Mouse (Mus musculus): ENCODE measurements around the gene Stra6l. TPM values are rescaled to one million over a fixed set of nuclear protein-coding genes. Genes with fewer than 3 reads are reported as not detected.

The Stra6l gene
- polyA plus RNA-seq, 1 experiment from 2014 or later: 1.9 TPM

DNA sequence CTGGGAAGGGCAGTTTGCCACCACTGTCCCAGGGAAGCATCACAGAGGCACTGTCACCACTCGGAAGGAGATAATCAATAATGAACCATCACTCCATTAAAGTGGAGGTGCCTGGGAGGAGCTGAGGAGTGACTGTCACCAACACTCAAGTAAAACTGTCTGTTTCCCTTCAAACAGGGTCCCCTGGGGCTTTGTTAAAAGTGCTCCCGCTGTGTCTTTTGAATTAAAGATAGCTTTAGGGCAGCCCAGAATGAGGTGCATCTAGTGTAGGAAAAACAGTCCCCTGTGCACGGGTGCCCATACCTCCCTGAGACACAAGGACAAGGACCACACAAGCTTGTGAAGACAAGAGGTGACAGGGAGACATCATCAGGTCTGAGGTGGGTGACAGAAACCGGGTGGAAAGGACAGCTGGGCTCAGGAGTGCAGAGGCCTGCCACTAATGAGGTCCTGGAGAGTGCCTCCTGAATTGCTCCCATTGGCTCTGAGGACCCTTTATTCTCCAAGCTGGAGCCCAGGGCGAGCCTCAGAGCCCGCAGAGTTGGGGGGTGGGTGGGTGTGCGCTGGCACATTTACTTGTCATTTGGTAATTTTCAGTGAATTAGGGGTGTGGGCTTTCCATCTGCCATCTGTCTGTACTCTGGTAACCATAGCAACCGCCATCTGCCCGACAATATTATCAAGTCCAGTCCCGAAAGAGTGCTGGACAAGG, 24.3 kb upstream of the Stra6l start:
- no peak overlapping the region for H3K4me3 ChIP-seq (replicated peaks; ENCODE audit: low read depth, low read length)
- H3K27ac ChIP-seq: no peak overlapping the region
- DNase-seq (ENCODE audit: low spot score): no peak
- H3K9ac ChIP-seq (ENCODE audit: low read depth, low read length): no peak overlapping the region
- H3K27me3 ChIP-seq (ENCODE audit: insufficient read depth, low read length): peaks cover 50% of the 10 kb centered on the region
- H3K4me2 ChIP-seq (ENCODE audit: low read length): no peak overlapping the region
- ATAC-seq (replicated peaks; ENCODE audit: low FRiP score, low read depth): no peak
- TF ChIP-seq CTCF (IDR thresholded peaks at IDR 0.05; ENCODE audit: low read depth): no peak
- no peaks in the 10 kb centered on the region for H3K9me3 ChIP-seq (replicated peaks; ENCODE audit: low read length)
- WGBS: 15% methylated on average over 10 of the region's 10 CpGs
- no peaks in the 10 kb centered on the region for H3K36me3 ChIP-seq (ENCODE audit: insufficient read depth, low read length)
- H3K4me1 ChIP-seq (replicated peaks; ENCODE audit: insufficient read depth, low read length): peaks cover 7% of the 10 kb centered on the region

DNA sequence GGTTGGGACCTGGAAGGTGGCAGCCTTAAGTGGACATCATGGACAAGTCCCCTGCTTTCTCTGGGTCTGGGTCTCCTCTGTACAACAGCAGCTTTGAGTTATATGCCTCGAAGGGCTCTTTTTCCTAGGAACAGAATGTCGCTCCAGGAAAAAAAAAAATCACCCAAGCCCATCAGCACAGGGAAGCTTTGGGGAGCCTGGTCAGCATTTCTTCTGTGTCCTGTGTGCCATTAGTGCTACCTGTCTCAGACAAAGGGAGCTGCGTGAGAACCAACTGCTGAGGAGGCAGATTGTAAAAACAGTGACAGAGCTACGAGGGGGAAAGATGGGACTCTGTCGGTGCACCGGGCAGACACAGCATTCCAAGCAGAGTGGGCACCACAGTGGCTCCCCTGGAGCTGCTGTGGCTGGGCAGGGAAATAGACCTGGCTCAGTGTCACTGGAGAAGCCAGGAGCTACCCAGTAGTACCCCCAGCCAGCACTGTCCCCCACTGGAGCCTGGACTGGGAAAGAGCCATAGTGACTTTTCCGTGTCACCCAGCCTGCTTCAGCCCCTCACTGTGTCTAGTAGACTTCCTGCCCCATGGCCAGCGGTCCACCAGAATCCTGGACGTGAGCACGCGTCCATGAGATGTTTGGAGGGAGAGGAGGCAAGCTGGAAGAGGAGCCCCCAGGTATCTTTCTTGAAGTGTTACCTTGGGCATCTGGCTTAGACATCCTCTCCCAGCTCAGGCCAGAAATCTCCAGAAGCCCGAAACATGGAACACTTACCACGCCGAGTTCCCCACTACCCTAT, 23.5 kb upstream of the Stra6l start:
- H3K27me3 ChIP-seq (ENCODE audit: insufficient read depth, low read length): peaks cover 55% of the 10 kb centered on the region
- no peak for ATAC-seq (replicated peaks; ENCODE audit: low FRiP score, low read depth)

DNA sequence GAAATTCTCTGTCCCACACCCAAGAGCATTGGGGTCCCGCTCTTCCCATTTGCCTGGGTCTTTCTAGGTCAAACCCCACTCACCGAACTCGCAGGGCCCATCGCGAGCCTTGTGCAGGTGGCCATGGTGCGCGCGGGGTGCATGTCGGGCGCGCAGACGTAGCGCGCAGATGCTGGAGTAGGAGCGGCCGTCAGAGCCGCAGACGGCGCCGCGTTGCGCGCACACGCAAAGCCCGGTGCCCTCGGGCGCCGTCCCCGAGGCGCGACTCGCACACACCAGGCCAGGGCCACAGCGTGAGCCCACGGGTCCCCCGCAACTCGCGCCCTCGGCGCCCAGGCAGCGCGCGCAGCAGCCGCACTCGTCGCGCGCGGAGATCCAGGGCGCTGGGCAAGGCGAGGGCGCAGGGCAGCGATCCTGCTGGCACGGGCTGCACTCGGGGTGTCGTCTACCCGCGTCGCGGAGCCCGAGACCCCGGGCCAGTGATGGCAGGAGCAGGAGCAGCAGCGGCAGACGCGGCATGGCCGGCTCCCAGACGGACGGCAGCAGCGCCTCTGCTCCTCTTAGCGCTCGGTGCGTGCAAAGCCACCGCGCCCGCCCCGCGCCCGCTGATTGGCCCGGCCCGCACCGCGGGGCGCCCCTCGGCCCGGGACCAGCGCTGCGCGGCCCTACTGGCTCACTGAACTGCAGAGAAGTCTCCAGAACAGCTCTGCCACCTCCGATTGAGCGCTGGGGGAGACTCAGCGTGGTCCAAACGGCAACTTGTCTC, 22.0 kb upstream of the Stra6l start, which contains the start of gene Igfbpl1:
TSS of gene Igfbpl1 (minus strand) at position 649 of the 766 bp plus-strand sequence.
- Histone ChIP-seq H3K4me2 (ENCODE audit: low read length) (peak within 1 kb of the TSS; percentile 57), H3K9me3 (replicated peaks; ENCODE audit: low read length) (no peaks in the 10 kb centered on the region), H3K27ac (no peak within 1 kb of the TSS), H3K9ac (ENCODE audit: low read depth, low read length) (no peak within 1 kb of the TSS), H3K27me3 (ENCODE audit: insufficient read depth, low read length) (peaks cover 55% of the 10 kb centered on the region), H3K4me3 (replicated peaks; ENCODE audit: low read depth, low read length) (peak within 1 kb of the TSS; percentile 31), H3K4me1 (replicated peaks; ENCODE audit: insufficient read depth, low read length) (no peaks in the 10 kb centered on the region), H3K36me3 (ENCODE audit: insufficient read depth, low read length) (no peaks in the 10 kb centered on the region)
- ATAC-seq (replicated peaks; ENCODE audit: low FRiP score, low read depth): no peak
- peak; percentile 8 for DNase-seq (ENCODE audit: low spot score)
- TF ChIP-seq CTCF (IDR thresholded peaks at IDR 0.05; ENCODE audit: low read depth): no peak
- WGBS: 2% methylated on average over 84 of the region's 91 CpGs

More for the DNA sequence above, 23.5 kb upstream of the Stra6l start:
- WGBS: 24% methylated on average over 14 of the region's 14 CpGs
- Histone ChIP-seq H3K4me3 (replicated peaks; ENCODE audit: low read depth, low read length) (no peak overlapping the region), H3K9me3 (replicated peaks; ENCODE audit: low read length) (no peaks in the 10 kb centered on the region), H3K27ac (no peak overlapping the region), H3K4me2 (ENCODE audit: low read length) (no peak overlapping the region), H3K9ac (ENCODE audit: low read depth, low read length) (no peak overlapping the region), H3K36me3 (ENCODE audit: insufficient read depth, low read length) (no peaks in the 10 kb centered on the region), H3K4me1 (replicated peaks; ENCODE audit: insufficient read depth, low read length) (no peaks in the 10 kb centered on the region)
- TF ChIP-seq CTCF (IDR thresholded peaks at IDR 0.05; ENCODE audit: low read depth): no peak
- no peak for DNase-seq (ENCODE audit: low spot score)

DNA sequence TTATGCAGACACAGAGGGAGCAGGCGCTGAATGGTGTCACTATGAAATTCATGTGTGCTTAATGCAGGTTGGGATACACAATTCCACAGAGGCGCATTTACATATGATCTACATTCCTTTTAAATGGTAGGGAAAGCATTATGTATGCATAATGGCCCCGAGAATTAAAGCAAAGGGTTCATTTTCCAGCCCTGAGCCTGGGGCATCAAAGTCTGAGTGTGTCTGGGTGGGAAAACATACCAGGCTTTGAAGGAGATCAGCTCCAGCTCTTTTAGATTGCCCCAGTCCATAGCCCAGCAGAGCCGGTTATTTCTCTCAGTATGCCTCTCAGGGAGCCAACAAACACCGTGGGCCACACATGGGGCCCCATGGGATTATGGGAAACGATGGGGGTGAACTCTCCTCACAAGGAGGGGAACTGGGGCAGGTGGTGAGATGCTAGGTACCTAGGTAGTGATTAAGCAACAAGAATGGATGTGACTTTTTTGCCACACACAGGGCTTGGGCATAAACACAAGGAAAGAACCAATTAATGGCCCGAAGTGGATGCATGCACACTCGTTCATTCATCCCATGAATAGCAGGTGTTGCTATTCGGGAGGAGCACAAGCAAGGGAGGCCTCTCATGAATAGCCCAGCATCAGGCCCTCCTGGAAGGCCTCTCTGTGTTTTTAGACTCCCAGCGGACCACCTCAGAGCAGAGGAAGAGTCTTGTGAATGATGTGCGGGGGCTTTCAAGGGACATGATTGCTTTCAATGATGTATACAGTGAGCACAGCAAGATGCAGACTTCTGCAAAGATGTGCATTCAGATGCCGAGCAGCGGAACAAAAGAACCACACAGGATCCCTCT, 18.3 kb upstream of the Stra6l start:
- no peak for ATAC-seq (replicated peaks; ENCODE audit: low FRiP score, low read depth)
- no peak overlapping the region for H3K4me2 ChIP-seq (ENCODE audit: low read length)
- H3K36me3 ChIP-seq (ENCODE audit: insufficient read depth, low read length): no peaks in the 10 kb centered on the region
- H3K9ac ChIP-seq (ENCODE audit: low read depth, low read length): no peak overlapping the region
- 63% methylated on average over 13 of the region's 13 CpGs for WGBS
- H3K4me3 ChIP-seq (replicated peaks; ENCODE audit: low read depth, low read length): no peak overlapping the region
- H3K4me1 ChIP-seq (replicated peaks; ENCODE audit: insufficient read depth, low read length): no peaks in the 10 kb centered on the region
- no peak for TF ChIP-seq CTCF (IDR thresholded peaks at IDR 0.05; ENCODE audit: low read depth)
- H3K9me3 ChIP-seq (replicated peaks; ENCODE audit: low read length): no peaks in the 10 kb centered on the region
- no peak overlapping the region for H3K27ac ChIP-seq
- DNase-seq (ENCODE audit: low spot score): no peak
- H3K27me3 ChIP-seq (ENCODE audit: insufficient read depth, low read length): peaks cover 40% of the 10 kb centered on the region

DNA sequence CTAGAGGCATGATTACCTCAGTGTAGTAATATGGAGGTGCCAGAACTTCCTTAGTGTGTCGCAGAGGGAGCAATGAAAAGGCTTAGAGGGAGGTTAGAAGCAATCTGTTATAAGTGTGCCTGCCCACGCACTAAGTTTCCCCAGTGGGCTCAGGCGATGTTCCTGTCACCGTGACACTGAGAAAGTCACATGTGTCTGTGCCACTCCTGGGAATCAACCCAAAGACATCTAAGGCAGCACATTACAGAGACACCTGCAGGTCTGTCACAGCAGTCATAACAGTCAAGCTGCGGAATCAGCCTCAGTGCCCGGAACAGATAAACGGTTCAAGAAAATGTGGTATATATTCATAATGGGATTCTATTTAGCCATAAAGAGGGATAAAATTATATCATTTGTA, 16.5 kb upstream of the Stra6l start:
- H3K4me3 ChIP-seq (replicated peaks; ENCODE audit: low read depth, low read length): no peak overlapping the region
- no peak for TF ChIP-seq CTCF (IDR thresholded peaks at IDR 0.05; ENCODE audit: low read depth)
- H3K9ac ChIP-seq (ENCODE audit: low read depth, low read length): no peak overlapping the region
- H3K4me1 ChIP-seq (replicated peaks; ENCODE audit: insufficient read depth, low read length): no peaks in the 10 kb centered on the region
- ATAC-seq (replicated peaks; ENCODE audit: low FRiP score, low read depth) (no peak), DNase-seq (ENCODE audit: low spot score) (no peak)
- no peaks in the 10 kb centered on the region for H3K36me3 ChIP-seq (ENCODE audit: insufficient read depth, low read length)
- H3K9me3 ChIP-seq (replicated peaks; ENCODE audit: low read length): no peaks in the 10 kb centered on the region
- H3K4me2 ChIP-seq (ENCODE audit: low read length): no peak overlapping the region
- H3K27ac ChIP-seq: no peak overlapping the region
- peaks cover 24% of the 10 kb centered on the region for H3K27me3 ChIP-seq (ENCODE audit: insufficient read depth, low read length)
- WGBS: 85% methylated on average over 7 of the region's 7 CpGs

All from kidney, postnatal 0 days (tissue).